Mouse (Mus musculus): ENCODE data around the gene 4430402I18Rik.
A peak's percentile ranks its signal among the peaks of the same experiment; 100 is the strongest.
"Not testable (repeated sequence)": the region's sequence is repeated elsewhere in the genome, so short reads cannot be mapped to it uniquely, and the experiment has no call there.

The 4430402I18Rik gene

DNA sequence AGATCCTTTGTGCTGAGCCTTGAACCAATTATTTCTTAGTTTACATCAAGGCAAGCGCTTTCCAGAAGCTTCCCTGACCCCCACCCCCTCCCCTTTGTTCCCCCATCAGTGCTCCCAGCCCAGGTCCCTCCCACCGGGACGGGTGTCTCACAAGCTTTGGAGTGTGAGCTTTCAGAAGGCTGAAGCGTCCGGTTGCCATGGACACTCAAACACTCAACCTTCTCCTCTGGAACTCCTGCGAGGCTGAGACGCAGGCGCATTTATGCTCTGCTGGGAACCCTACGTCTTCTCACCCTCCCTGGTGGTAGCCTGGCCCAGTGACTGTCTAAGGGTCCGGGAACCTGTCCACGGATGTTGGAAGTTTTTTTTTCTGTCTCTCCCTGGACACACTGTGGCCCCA, at the start of gene 4430402I18Rik:
Gene 4430402I18Rik, minus strand, starts transcription at position 149 of the 400 bp plus-strand sequence.
- no peak for DNase-seq (ENCODE audit: inconsistent age in 2 of 2, low spot score in 1 of 2)

GRCm38 (mm10) chr19:29016786-29017185, 49.2 kb upstream of the 4430402I18Rik start:
- no peak for DNase-seq (ENCODE audit: inconsistent age in 2 of 2, low spot score in 1 of 2)

GRCm38 (mm10) chr19:29016204-29016765, 48.7 kb upstream of the 4430402I18Rik start:
- no peak for DNase-seq (ENCODE audit: inconsistent age in 2 of 2, low spot score in 1 of 2)

DNA sequence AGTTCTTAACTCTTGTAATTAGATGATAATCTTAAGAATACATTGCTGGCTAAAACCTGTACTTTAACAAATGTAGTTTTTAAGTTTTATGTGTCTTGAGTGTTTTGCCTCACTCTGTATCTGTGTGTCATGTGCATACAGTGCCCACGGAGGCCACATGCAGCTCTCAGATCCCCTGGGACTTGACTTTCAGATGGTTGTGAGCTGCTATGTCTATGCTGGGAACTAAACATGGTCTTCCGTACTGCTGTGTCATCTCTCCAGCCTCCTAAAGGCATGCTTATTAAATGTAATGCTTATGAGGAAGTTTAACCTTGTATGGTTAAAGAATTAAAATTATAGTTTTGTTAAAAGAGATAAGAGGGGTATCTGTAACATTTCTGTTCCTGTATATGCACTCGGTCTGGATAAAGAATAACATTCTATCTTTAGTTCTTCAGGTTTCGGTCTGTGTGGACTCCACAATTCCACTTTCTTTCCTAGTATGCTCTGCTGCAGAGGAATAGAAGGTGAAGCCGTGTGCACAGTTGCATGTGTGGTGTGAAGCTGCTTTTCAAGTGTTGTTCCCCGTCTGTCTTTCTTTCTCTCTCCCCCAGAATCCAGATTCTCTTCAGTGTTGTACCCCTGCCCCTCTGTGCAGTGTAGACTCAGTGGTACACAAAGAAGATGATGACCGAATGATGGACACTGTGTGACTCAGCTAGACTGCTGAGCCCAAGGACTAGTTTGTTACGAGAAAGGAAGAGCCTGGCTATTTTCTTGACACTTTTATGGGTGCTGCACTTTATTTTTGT, 48.0 kb upstream of the 4430402I18Rik start:
- peak in 1 of 2 experiments; percentile 63 for DNase-seq (ENCODE audit: inconsistent age in 2 of 2, low spot score in 1 of 2)

DNA sequence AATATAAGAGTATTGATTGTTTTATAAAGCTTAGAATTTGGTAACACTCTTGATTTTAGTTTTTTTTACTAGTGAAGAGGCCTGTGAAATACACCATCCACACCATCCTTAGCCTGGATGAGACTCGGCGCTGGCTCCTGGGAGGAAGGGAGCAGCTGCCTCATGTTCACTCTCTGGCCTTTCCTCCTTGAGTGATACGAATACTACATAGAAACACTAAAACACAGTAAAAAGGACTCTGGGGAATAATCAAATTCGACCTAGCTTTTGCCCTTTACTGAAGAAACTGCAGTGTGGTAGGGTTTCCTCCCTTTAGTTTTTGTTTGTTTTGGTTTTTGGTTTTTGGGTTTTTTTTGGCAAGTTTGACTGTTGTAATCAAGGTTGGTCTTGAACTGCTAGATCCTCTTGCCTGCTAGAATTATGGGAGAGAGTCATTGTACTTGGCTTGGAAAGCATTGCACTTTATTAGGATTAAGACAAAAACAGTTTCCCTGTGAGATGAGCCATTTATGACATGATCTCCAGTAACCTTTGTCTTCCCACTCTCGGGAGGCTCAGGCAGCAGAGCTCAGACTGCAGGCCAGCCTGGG, 47.0 kb upstream of the 4430402I18Rik start:
- no peak for DNase-seq (ENCODE audit: inconsistent age in 2 of 2, low spot score in 1 of 2)

GRCm38 (mm10) chr19:29011355-29011990, 43.9 kb upstream of the 4430402I18Rik start:
- DNase-seq (ENCODE audit: inconsistent age in 2 of 2, low spot score in 1 of 2) = no peak

- DNase-seq (ENCODE audit: inconsistent age in 2 of 2, low spot score in 1 of 2) = peak in 1 of 2 experiments; percentile 3
These were observed 41.4 kb upstream of the 4430402I18Rik start for GRCm38 (mm10) chr19:29009046-29009445.

GRCm38 (mm10) chr19:29008069-29008706, 40.6 kb upstream of the 4430402I18Rik start:
- peak; percentile 38 to 60 for DNase-seq (ENCODE audit: inconsistent age in 2 of 2, low spot score in 1 of 2)

- not testable (repeated sequence) for DNase-seq (ENCODE audit: inconsistent age in 2 of 2, low spot score in 1 of 2)
These were observed 32.7 kb upstream of the 4430402I18Rik start for GRCm38 (mm10) chr19:29000321-29000720.

- no peak for DNase-seq (ENCODE audit: inconsistent age in 2 of 2, low spot score in 1 of 2)
These were observed 30.5 kb upstream of the 4430402I18Rik start for GRCm38 (mm10) chr19:28997976-28998630.

- DNase-seq (ENCODE audit: inconsistent age in 2 of 2, low spot score in 1 of 2) = no peak
These were observed 27.8 kb upstream of the 4430402I18Rik start for GRCm38 (mm10) chr19:28995366-28995765.

GRCm38 (mm10) chr19:28994870-28995269, 27.3 kb upstream of the 4430402I18Rik start:
- DNase-seq (ENCODE audit: inconsistent age in 2 of 2, low spot score in 1 of 2) = no peak

DNA sequence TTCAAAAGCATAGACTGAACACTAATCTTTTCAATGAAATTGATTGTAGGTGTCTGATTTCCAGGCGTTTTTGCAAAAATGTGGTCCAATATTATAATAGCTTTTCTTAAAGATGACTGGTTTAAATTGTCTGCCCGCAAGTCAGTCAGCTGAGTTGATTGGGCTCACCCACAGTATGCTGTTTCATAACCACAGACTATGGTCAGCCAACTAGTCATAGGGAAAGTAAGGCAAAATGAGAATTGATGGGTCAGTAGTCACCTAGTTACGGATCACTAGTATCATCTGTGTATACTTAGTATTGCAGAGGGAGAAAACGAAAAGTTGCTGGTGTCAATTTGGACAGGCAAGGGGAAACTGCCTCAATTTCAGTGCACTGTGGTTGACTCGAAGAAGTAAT, 23.8 kb upstream of the 4430402I18Rik start:
- no peak for DNase-seq (ENCODE audit: inconsistent age in 2 of 2, low spot score in 1 of 2)

- DNase-seq (ENCODE audit: inconsistent age in 2 of 2, low spot score in 1 of 2) = no peak
These were observed 23.1 kb upstream of the 4430402I18Rik start for GRCm38 (mm10) chr19:28990590-28991221.

GRCm38 (mm10) chr19:28990194-28990589, 22.6 kb upstream of the 4430402I18Rik start, which contains the start of gene Cdc37l1:
Cdc37l1 (plus strand) TSS chr19:28990352.
- peak; percentile 99 to 100 for DNase-seq (ENCODE audit: inconsistent age in 2 of 2, low spot score in 1 of 2)

DNA sequence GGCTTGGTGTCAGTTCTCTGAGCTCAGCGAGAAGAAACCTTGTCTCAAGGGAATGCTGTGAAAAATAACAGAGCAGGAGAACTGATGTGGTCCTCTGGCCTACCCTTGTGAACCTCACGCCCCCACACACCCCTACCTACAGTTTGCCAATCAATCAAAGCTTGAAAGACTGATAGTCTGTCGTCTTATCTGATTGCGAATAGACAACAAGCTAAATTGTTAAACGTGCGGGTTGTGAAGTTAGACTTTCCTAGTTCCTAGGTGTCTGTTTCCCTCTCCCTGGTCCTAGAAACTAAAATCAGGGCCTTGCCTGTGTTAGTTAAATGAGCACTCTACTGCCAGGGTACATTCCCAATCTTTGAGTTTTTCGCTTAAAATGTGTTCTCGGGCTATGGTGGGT, 21.9 kb upstream of the 4430402I18Rik start:
- DNase-seq (ENCODE audit: inconsistent age in 2 of 2, low spot score in 1 of 2) = peak in 1 of 2 experiments; percentile 50

- no peak for DNase-seq (ENCODE audit: inconsistent age in 2 of 2, low spot score in 1 of 2)
These were observed 15.0 kb upstream of the 4430402I18Rik start for GRCm38 (mm10) chr19:28982617-28983016.

GRCm38 (mm10) chr19:28974862-28975611, 7.4 kb upstream of the 4430402I18Rik start:
- DNase-seq (ENCODE audit: inconsistent age in 2 of 2, low spot score in 1 of 2) = peak; percentile 84 to 96

GRCm38 (mm10) chr19:28970251-28970650, 2.7 kb upstream of the 4430402I18Rik start:
- DNase-seq (ENCODE audit: inconsistent age in 2 of 2, low spot score in 1 of 2) = no peak
